Mouse (Mus musculus) ovary, postnatal 10 days (tissue): ENCODE data around the gene Ptcd3.
"Not testable (repeated sequence)": the region's sequence is repeated elsewhere in the genome, so short reads cannot be mapped to it uniquely, and the experiment has no call there.

Experiments
- DNase-seq: peaks from one replicate; pipeline ENCODE4 v3.0.0; 2022; ENCODE audit warnings: low spot score

The Ptcd3 gene

GRCm38 (mm10) chr6:71871396-71871795 lies 37.2 kb downstream of the Ptcd3 start:
- no peak for DNase-seq

GRCm38 (mm10) chr6:71868809-71869208 lies 39.7 kb downstream of the Ptcd3 start:
- no peak for DNase-seq

GRCm38 (mm10) chr6:71867751-71868150 lies 40.8 kb downstream of the Ptcd3 start:
- DNase-seq = no peak

- not testable (repeated sequence) for DNase-seq
These were observed 61.6 kb downstream of the Ptcd3 start for GRCm38 (mm10) chr6:71846906-71847305.

- no peak for DNase-seq
These were observed 67.8 kb downstream of the Ptcd3 start for GRCm38 (mm10) chr6:71840597-71841290.

GRCm38 (mm10) chr6:71839815-71840214 lies 68.7 kb downstream of the Ptcd3 start:
- DNase-seq = no peak

GRCm38 (mm10) chr6:71836811-71837210 lies 71.7 kb downstream of the Ptcd3 start:
- no peak for DNase-seq

- peak; percentile 83 for DNase-seq
These were observed 77.0 kb downstream of the Ptcd3 start for GRCm38 (mm10) chr6:71831581-71831960.

- peak; percentile 85 for DNase-seq
These were observed 77.6 kb downstream of the Ptcd3 start, which contains the start of gene Immt for GRCm38 (mm10) chr6:71830690-71831580. Gene Immt (plus strand): TSS chr6:71831331.
